Mouse (Mus musculus) thymus, adult 2 months (tissue): ENCODE results near the gene Mdh1b. TPM values are rescaled to one million over a fixed set of nuclear protein-coding genes. Genes with fewer than 3 reads are reported as not detected.

Experiments used
- DNase-seq: peaks from one replicate; pipeline ENCODE4 v3.0.0; 2021
- H3K27ac ChIP-seq: fragments of 200-500 bp; 2 replicates; pipeline ENCODE4 v1.5.1; 2012; ENCODE audit warnings: low read length, control low read depth; ENCODE audit not compliant: control insufficient read depth, insufficient read depth
- H3K27me3 ChIP-seq: fragments of 200-500 bp; 2 replicates; pipeline ENCODE4 v1.6.1; 2012; ENCODE audit warnings: mild to moderate bottlenecking, low read length, moderate library complexity, mixed read lengths; ENCODE audit not compliant: control insufficient read depth, insufficient read depth
- H3K36me3 ChIP-seq: fragments of 200-500 bp; 2 replicates; pipeline ENCODE4 v1.6.1; 2012; ENCODE audit warnings: mild to moderate bottlenecking, low read length, moderate library complexity; ENCODE audit not compliant: control insufficient read depth, insufficient read depth
- H3K4me1 ChIP-seq: fragments of 200-500 bp; replicated peaks from 2 replicates; pipeline ENCODE4 v1.6.1; 2012; ENCODE audit warnings: low read length; ENCODE audit not compliant: control insufficient read depth, insufficient read depth
- H3K4me3 ChIP-seq: fragments of 200-500 bp; 2 replicates; pipeline ENCODE4 v1.5.1; 2012; ENCODE audit warnings: mild to moderate bottlenecking, low read length, control low read depth, moderate library complexity; ENCODE audit not compliant: control insufficient read depth, insufficient read depth
- CTCF ChIP-seq: fragments of 200-500 bp; IDR thresholded peaks from 2 replicates; pipeline ENCODE4 v1.5.1; 2012; ENCODE audit warnings: mild to moderate bottlenecking, control low read depth, low read length, moderate library complexity, borderline replicate concordance; ENCODE audit not compliant: control insufficient read depth, poor library complexity, insufficient read depth; ENCODE audit errors: extremely low read depth
- POLR2A ChIP-seq: fragments of 200-500 bp; IDR thresholded peaks from 2 replicates; pipeline ENCODE4 v1.6.1; 2012; ENCODE audit warnings: mild to moderate bottlenecking, low read length, control low read depth, moderate library complexity; ENCODE audit not compliant: control insufficient read depth, poor library complexity, insufficient read depth; ENCODE audit errors: extremely low read depth
- WGBS: fragments of 180-500 bp; shearing (Covaris S2); methylation state at CpG from one replicate; pipeline ENCODE4 v1.1.7; 2018; 5-methylcytosine and 5-hydroxymethylcytosine counted together
- polyA plus RNA-seq: library from polyadenylated mRNA; depleted of rRNA; stranded (reverse); fragments of >200 nt; gene quantifications from 2 replicates; pipeline ENCODE4 v1.2.3, GENCODE M21; 2012

Mdh1b gene
- polyA plus RNA-seq, 1 experiment: not detected

DNA sequence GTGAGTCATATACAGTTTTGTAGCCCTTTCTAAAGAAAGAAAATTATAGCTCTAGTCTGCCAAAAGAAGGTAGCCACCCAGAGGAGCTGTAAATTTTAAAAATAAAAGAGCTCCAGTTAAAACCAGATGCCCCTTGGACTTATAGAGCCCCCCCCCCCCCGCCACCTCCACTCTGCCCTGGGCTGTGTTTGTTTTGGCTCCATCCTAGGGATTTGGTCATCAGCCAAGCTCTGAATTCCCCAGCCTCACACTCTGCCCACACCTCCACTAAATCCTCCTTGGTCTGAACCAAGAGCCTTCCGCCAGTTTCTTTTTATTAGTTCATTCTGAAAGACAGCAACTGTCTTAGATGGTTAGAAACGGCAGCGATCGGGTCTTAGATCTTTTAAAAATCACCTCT, 24.4 kb downstream of the Mdh1b start:
- WGBS: 93% methylated on average over 5 of the region's 5 CpGs
- Histone ChIP-seq H3K4me1 (no peaks in the 10 kb centered on the region), H3K27me3 (no peaks in the 10 kb centered on the region), H3K27ac (no peak overlapping the region), H3K36me3 (no peaks in the 10 kb centered on the region), H3K4me3 (no peak overlapping the region)
- no peak for TF ChIP-seq POLR2A
- no peak for TF ChIP-seq CTCF
- no peak for DNase-seq

- H3K4me3 ChIP-seq: no peak overlapping the region
- TF ChIP-seq CTCF (no peak), POLR2A (no peak)
- DNase-seq: no peak
- H3K27me3 ChIP-seq: no peaks in the 10 kb centered on the region
- 84% methylated on average over 3 of the region's 3 CpGs for WGBS
- H3K4me1 ChIP-seq: no peaks in the 10 kb centered on the region
- H3K36me3 ChIP-seq: no peaks in the 10 kb centered on the region
- no peak overlapping the region for H3K27ac ChIP-seq
Measured at GRCm38 (mm10) chr1:63696861-63697260, 33.3 kb downstream of the Mdh1b start.

DNA sequence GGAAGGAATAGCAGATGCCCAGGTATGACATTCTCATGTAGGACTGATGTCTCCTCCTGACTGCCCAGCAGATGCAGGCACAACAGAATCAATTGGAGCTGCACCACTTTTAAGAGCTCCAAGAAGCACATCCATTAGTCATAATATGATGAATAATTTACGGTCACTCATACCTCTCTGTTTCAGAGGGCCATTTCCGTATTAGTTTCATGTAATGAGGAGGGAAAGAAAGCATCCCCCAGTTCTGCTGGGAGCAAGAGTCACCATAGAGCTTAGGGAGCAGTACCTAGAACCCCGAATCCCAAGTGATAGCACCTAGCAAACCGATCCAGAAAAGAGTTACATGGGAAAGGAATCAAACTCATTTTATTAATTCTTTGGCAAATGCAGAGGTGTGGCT, 43.3 kb downstream of the Mdh1b start, which contains the start of gene Dytn:
Dytn (minus strand) TSS at position 101 of the 400 bp plus-strand sequence.
- Histone ChIP-seq H3K27me3 (no peaks in the 10 kb centered on the region), H3K4me1 (no peaks in the 10 kb centered on the region), H3K36me3 (no peaks in the 10 kb centered on the region), H3K27ac (no peak within 1 kb of the TSS), H3K4me3 (no peak within 1 kb of the TSS)
- 95% methylated on average over 4 of the region's 4 CpGs for WGBS
- TF ChIP-seq CTCF (no peak), POLR2A (no peak)
- no peak for DNase-seq

GRCm38 (mm10) chr1:63675975-63676374, 54.1 kb downstream of the Mdh1b start:
- H3K4me1 ChIP-seq: no peaks in the 10 kb centered on the region
- no peaks in the 10 kb centered on the region for H3K36me3 ChIP-seq
- no peak overlapping the region for H3K4me3 ChIP-seq
- TF ChIP-seq POLR2A: no peak
- TF ChIP-seq CTCF: no peak
- DNase-seq: no peak
- 94% methylated on average over 3 of the region's 3 CpGs for WGBS
- no peaks in the 10 kb centered on the region for H3K27me3 ChIP-seq
- H3K27ac ChIP-seq: no peak overlapping the region

DNA sequence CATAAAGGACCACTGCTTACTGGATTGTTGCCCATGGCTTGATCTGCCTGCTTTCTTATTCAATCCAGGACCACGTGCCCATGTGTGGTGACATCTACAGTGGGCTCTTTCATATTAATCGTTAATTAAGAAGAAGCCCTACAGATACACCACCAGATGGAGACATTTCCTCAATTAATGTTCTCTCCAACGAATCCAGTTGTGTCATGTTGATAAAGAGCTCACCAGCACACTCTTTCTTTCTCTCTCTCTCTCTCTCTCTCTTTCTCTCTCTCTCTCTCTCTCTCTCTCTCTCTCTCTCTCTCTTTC, 61.3 kb downstream of the Mdh1b start:
- 0% methylated on average over 3 of the region's 3 CpGs for WGBS

DNA sequence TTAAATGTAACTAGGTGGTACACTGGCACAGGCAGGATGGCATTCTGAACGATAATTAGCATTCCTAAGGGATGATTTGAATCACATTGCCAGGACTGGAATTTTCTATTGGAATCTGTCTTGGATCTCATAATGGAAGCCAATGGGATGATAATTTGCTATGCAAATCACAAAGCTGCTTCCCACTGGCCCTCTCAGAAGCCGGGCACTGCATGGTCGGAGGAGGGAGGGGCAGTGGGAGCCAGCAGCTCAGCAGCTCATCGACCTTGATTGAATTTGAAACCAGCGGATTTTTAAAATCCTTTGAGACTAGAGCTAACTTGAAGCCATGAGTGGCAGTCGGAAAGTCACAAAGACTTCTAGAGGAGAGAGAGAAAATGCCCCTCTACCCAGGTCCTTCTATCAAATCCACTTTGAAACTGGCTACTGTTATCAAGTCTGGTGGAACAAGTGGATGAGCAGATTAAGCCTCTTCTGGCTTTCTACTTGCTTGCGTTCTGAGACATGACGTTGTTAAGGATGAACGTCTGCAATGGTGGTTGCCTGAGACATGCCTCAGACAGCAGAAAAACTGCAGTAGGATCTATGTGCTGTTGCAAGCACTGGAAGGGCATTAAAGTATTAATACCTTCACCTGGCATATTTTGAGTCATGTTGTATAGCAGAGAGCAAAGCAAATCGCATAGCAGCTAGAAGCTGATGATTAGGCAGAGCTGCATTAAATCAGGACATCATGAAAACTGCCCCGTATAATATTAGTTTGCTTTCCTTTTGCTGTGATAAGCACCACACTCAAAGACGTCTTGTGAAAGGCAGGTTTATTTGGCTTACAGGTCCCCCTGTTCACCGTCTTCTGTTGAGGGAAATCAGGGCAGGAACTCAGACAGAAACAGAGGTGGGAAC, 61.9 kb downstream of the Mdh1b start:
- Histone ChIP-seq H3K36me3 (no peaks in the 10 kb centered on the region), H3K27ac (no peak overlapping the region), H3K27me3 (no peaks in the 10 kb centered on the region), H3K4me1 (no peaks in the 10 kb centered on the region), H3K4me3 (no peak overlapping the region)
- no peak for DNase-seq
- no peak for TF ChIP-seq CTCF
- TF ChIP-seq POLR2A: no peak
- WGBS: 44% methylated on average over 13 of the region's 13 CpGs

More for the DNA sequence above, 61.3 kb downstream of the Mdh1b start:
- Histone ChIP-seq H3K27me3 (no peaks in the 10 kb centered on the region), H3K4me3 (no peak overlapping the region), H3K4me1 (no peaks in the 10 kb centered on the region), H3K27ac (no peak overlapping the region), H3K36me3 (no peaks in the 10 kb centered on the region)
- no peak for DNase-seq
- TF ChIP-seq CTCF (no peak), POLR2A (no peak)

DNA sequence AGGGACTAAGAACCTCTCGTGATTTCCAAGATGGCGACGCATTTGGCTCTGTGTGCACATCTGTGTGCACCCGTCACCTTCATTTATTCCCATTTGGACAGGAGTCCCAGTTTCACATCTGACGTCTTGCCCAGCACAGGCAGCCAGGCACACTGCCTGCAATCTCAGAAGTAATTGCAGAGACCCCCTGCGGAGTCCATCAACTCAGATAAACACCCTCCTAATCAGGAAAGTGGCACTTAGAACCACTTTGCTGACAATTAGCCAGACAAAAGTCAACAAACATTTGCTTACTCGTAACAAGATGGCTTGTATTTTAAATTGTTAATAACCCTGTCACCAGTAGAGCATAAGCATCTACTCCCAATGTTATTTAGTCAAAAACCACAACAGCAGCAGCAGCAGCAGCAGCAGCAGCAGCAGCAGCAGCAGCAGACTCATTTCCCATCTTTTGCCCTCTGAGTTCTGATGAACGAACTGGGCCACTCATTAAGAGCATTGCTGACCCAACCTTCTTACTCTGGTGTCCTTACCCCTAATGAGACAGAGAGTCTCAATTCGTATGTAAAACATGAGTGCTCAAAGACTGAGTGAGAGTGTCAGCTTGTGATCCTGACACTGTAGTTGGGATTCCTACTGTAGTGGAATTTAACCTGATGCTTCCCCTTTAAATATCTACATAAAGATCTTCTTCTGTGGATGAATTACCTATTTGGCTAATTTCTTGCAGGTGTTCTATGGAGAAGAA, 62.7 kb downstream of the Mdh1b start:
- no peak overlapping the region for H3K4me3 ChIP-seq
- no peaks in the 10 kb centered on the region for H3K27me3 ChIP-seq
- DNase-seq: no peak
- 58% methylated on average over 9 of the region's 9 CpGs for WGBS
- no peaks in the 10 kb centered on the region for H3K4me1 ChIP-seq
- TF ChIP-seq POLR2A: no peak
- no peak for TF ChIP-seq CTCF
- no peaks in the 10 kb centered on the region for H3K36me3 ChIP-seq
- H3K27ac ChIP-seq: no peak overlapping the region
